Mouse (Mus musculus) monocyte, adult 5-6 weeks (primary cell): Measurements from ENCODE around the gene Macrod2. TPM values are rescaled to one million over a fixed set of nuclear protein-coding genes. Genes with fewer than 3 reads are reported as not detected.

Source experiments
- ATAC-seq: fragments of 153-309, 156-312 bp; replicated peaks from 2 replicates; pipeline ENCODE4 v1.8.0; 2017; ENCODE audit warnings: mild to moderate bottlenecking; ENCODE audit not compliant: low TSS enrichment, insufficient number of reproducible peaks, severe bottlenecking, poor library complexity, low FRiP score
- total RNA-seq: library from RNA; stranded (forward); fragments of 200-1000, 200-491, 200-594 nt; gene quantifications from 3 replicates; pipeline ENCODE4 v1.2.3, GENCODE M21; 2017

The Macrod2 gene
- total RNA-seq, 1 experiment from 2014 or later = 7.0 TPM

DNA sequence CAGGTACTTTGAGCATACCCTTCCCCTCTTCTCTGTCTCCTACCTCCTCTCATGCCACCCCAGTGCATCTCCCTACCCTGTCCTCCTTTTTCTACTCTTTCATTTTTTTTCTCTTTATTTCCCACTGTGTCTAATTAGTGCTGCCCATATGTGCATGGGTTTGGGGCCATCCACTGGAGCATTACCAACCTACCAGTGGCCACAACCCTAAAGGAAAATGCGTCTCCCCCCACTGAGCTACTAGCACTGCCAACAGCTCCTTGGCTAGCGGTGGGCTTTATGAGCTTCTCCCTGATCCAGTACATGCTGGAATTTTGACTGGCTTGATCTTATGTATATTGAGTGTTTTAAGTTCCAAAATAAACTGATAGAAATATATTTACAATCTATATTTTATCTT, 1949.6 kb downstream of the Macrod2 start:
- ATAC-seq = no peak

DNA sequence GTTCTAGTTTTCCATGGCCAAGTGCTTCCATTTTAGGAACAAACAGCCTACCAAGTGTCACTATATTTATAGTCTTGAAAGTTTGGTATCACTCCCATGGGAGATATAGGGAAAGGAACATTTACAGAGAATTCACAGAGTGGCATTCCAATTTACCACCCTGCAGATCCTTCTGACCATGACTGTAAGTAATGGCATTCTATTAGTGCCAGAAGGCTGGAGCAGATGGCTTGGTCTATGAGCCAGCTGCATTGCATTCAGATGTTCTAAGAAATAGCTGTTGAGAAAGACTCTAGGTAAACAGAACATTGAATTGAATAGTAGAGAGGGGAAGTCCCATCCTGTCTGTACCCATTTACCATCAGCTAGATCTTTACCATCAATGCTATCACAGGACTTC, 1954.7 kb downstream of the Macrod2 start:
- no peak for ATAC-seq

DNA sequence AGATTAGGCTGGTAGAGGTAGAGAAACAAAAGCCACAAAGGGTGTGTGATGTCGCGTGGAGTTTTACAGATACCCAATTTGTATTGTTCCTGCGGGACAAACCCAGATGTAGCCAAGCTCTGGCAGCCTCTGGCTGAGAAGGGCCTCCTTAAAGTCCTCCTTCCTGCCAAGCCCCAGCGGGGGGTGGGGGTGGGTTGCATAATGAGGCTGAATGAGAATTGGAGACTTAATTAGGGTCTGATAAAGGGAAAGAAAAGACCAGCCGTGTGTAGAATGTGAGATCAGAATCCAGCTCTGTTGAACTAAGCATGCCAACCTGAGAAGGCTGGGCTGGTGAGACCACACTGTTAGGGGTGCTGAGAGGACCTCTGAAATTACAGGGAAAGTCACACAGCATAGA, 1967.8 kb downstream of the Macrod2 start:
- ATAC-seq = no peak

DNA sequence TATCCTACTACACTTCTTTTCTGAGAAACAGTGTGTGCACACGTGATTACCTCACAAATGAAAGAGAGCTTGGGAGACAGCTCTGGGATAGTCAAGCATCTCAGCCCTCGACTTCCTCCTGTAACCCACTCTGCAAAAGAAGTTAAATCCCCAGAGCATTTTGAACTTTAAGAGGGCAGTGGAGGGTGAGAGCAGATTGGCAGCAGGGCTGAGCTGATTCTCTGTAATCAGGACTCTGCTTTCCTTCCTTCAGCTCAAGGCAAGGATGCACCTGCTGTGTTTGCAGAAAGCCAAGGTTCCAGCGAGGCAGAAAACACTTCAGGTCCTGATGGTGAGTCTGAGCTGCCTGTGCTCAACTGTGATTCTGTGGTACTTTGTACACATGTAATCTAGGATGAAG, 1978.9 kb downstream of the Macrod2 start:
- no peak for ATAC-seq

DNA sequence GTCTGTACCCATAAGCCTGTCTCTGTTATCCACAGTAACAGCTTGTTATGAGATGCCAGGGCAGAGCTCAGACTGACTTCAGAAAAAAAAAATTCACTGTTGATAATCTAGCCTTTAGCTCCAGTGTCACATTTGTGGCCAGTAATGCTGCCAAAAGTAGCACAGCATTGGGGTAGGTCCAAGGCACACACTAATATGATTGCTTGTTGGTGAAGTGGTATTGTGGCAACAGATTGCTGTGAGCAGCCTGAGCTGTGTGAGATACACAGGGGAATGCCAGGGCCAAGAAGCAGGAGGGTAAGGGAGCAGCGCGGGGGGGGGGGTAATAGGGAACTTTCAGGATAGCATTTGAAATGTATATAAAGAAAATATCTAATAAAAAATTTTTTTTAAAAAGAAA, 1985.5 kb downstream of the Macrod2 start:
- no peak for ATAC-seq

DNA sequence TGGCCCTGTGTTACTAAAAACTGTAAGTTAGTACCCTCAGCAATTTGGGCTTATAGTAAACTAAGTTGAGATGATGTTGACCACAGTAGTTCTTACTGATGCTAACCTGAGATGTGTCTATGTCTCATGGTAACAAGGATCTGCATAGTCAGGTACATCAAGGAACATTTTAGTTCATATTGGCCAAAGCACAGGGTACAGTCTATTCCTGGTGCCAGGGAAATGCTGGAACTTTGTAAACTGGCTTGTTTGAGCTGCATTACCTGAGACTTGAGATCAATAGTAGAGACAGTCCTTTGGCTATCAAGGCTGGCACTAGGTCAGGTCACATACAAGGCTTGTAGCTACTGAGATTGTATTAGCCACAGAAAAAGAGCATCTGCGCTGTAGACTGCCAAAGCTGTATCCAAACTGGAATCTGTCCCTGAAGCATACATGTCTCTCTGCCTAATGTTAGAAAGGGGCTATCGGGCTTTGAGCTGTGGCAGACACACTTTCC, 1986.0 kb downstream of the Macrod2 start:
- ATAC-seq = no peak

DNA sequence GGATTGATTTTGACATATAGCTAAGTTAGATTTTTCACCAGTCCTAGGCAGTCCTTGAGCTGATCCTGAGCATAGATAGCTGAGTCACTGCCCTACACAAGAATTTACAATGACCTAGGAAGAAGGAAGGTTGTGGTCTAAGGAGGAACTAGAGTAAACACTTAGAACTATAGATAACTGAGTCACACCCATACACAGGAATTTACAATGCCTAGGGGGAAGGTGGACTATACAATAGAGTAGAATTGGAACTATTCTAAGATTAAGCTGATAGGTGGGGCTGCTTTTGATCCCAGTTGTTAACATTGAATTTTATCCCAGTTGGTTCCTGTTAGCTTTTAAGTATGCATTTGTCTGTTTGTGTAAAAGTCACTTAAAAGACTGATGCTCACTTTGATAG, 1998.4 kb downstream of the Macrod2 start:
- no peak for ATAC-seq

DNA sequence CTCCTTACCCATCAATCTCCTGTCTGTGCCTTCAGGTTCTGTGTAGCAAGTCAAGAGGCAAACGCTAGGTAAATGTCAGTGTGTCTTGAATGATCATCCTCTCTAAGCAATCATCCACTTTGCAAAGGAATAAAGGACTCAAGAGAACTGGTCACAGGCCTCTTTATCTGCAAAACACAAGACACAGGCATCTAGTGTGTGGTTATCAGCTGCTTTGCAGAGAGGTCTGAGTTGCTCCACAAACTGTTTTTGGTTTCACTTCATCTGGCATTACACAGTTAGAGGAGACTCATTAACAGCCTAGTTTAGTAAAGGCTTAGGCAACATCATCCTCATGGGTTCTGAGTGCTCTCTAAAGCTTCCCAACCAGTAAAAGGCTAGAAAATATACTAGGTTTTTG, 2004.4 kb downstream of the Macrod2 start:
- ATAC-seq = no peak

DNA sequence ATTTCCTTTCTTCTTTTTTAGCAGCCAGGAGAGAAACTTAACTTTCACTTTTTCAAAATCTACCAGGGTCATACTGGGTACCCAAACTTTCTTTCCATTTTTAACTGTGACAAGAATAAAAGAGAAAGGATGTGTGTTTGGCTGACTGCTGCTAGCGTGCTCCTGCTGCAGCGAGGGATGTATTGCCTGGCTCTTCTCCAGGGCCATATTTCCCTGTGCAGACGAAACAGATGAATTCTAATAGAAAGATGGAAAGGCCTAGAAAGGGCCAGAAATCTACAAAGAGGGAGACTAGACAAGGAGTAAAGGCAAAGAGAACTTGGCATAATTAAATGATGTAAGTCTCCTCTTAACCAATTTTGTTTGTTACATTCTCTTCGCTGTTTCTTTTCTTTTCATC, 2005.7 kb downstream of the Macrod2 start:
- ATAC-seq = no peak

DNA sequence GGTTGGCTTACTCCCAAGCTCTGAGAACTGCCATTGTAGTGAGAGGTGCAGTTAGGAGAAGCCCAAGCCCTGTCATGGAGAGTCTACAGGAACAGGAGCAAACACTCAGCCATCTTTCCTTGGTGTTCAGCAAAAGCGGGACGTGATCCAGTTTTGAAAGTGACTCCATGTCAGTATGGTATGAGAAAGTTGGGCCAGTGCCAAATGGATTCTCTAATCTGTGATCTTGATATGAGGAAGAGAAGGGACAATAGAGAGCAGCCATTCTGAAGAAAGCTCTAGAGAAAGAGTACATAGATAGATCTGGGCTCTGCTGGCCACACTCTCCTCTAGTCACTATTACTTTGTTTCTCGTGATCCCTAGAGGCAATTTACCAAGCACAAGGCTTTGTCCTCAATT, 2006.2 kb downstream of the Macrod2 start:
- ATAC-seq = no peak

DNA sequence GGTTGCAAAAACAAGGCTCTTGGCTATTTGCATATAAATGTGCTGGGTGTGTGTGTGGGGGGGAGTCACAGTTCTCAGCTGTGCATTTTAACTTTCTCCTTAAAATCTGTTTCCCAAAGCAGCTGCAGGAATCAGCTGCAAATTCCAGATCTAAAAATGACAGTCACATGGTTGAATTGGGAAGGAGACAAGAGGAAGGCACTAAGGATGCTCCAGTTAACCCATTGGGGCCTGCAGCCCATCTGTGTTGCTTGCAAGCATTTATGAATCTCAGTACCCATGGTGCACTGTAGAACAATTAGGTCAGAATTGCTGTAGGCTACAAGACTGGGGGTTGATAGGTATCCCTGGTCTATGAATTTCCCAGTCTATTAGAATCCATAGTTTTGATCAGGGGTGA, 2008.3 kb downstream of the Macrod2 start:
- ATAC-seq = no peak

DNA sequence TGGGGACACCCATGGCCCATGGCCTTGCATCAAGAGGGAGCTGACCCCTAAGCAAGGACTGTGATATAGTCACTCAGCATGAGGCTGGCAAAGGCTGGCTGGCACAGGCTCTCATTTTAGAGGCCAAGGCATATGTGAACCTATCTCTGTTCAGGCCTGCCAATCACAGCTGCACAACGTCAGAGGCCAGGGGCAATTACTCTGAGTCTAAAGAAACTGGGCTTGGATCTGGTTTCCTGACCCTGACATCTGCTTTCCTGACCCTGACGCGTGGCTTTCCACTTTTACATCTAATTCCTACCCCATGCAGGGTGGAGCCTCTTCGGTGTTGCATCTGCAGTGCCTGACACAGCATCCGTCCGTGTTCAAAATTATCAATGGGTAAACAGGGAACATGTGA, 2009.2 kb downstream of the Macrod2 start:
- no peak for ATAC-seq

DNA sequence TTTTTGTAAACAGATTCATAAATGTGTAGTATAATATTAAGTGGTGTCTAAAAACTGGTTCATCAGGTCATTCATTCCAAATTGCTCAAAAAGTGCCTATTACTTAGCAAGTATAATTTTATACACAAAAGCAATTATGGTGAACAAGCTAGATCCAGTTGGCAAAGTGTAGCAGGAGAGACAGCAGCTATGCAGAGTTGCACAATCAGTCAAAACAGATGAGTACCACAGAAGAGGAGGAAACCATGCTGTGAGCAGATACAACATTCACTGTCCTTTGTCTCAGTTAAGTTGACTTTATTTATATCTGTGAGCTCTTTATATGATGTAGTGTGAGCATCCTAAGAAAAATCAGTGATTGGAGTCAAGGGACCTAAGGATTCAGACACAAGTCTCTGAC, 2012.2 kb downstream of the Macrod2 start:
- no peak for ATAC-seq

DNA sequence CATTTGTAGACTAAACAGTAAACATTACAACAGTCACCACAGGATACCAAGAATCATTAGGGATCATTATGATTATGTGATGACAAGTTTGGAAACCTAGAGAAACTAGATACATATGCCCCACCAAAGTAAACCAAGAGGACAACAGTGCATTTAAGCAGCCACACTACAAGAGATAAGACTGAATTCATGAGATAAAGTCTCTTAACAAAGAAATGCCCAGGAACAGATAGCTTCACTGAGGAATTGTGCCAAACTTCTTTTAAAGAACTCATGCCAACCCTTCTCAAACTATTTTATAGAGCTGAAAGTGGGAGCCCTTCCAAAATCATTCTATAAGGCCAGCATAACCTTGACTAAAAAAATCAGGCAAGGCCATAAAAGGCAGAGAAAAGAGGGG, 2015.0 kb downstream of the Macrod2 start:
- no peak for ATAC-seq

DNA sequence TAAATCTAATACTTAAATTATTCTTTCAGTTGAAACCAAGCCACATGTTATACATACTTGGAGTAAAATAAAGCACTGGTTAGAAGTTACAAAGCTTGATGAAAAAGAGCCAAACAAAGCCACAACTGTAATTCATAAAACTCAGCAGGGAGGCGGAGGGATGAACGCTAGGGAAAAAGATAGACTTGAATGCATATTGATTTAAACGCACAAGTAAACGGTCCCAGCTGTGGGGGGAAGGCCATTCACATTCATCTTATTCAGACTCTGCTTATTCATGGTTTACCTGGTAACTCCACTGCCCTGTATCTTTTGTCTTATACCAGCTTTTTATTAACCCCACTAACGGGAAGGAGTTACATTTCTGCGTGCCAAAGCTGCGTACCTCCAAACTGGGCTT, 2038.0 kb downstream of the Macrod2 start:
- no peak for ATAC-seq

DNA sequence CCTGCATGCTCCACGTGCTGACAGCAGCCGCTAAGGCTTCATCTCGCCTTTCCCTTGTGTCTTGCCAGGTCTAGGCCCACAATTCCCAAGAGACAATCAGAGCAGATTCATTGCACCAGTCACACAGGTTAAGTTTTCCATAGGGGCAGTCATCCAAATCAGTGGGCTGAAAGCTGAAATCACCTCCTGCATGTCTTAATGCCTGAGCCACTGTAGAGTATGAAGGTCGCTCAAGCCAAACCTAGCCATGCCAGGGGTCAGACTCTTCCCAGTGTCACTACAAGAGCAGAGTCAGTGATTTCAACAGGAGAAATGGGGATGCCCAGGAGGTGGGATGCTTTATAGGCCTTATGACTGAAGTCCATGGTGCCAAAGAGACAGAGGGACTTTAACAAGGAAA, 2039.6 kb downstream of the Macrod2 start:
- 0 out of 2 replicates have a peak, but pooled peaks have one; percentile 25 for ATAC-seq

DNA sequence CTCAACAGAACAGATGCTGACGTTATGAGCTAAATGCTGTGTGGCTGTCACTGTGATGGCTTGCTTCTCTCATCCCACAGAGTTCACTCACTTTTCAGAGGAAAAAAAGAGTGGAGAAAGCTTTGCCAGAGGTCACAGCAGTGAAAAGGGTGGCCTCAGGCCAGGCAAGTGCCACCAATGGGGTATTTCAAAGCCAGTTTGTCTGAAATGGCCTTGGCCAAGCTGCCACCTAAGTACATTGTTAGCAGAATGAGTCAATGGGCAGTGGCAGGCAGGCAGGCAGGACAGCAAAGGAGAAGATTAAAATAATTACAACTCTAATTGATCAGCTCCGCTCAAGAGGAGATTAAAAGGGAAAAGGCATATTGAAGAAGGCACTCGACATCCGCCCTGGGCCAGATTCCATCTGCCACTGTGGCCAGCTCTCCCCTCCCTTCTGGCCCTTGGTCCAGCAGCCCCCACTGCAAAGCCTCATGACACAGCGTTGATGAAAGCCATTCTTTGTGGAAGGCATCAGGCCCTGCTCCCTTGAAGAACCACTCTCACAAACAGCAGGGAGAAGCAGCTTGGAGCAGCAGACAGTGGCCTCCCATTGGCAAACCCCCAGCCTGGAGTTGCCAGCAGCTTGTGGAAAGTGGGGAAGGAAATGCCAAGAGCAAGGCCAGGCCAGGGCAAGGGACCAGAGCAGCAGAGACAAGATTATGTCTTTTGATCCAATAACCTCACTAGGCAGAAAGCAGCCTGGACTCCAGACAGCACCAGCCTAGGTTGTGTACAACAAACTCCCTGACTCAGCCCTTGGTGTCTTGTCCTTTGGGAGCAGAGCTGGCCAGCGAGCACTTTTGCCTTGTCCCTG, 2042.7 kb downstream of the Macrod2 start:
- no peak for ATAC-seq
